Mouse (Mus musculus) G1E (cell line): ENCODE measurements around the gene C130026I21Rik.
"Not testable (repeated sequence)": the region's sequence is repeated elsewhere in the genome, so short reads cannot be mapped to it uniquely, and the experiment has no call there.

Source experiments
- CTCF ChIP-seq: IDR thresholded peaks from 2 replicates; pipeline ENCODE4 v1.5.1; 2012; ENCODE audit warnings: low read depth, low read length, inconsistent platforms, mixed read lengths
- GATA1 ChIP-seq: IDR thresholded peaks from 2 replicates; pipeline ENCODE4 v1.6.1; 2012; ENCODE audit warnings: borderline replicate concordance, low read length, inconsistent platforms, mixed read lengths

DNA sequence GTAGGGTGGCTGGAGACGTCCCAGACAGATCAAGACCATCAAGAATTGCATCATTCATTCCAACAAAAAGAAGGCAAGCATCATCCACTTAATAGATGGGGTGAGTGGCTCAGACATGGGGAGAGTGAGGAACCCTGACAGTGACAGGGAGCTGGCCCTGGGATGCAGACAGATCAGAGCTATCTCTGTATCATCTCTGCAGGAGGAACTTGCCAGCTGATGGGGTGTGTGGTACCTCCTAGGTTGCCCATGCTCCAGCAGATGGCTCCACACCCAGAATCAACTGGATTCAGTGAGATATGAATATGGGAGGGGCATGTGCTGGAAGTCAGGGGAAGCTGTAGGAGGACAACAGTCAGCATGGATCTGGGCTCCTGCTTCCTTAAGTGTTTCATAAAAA is 275.9 kb downstream of the C130026I21Rik start:
- not testable (repeated sequence) for TF ChIP-seq GATA1, CTCF
